Mouse (Mus musculus) gastrocnemius, postnatal 10 days (tissue): ENCODE results near the gene Zbtb8a. TPM values are rescaled to one million over a fixed set of nuclear protein-coding genes. Genes with fewer than 3 reads are reported as not detected.
"Not testable (repeated sequence)": the region's sequence is repeated elsewhere in the genome, so short reads cannot be mapped to it uniquely, and the experiment has no call there.

ENCODE experiments used
- DNase-seq: peaks from one replicate; pipeline ENCODE4 v3.0.0; 2021; ENCODE audit warnings: mixed read lengths
- total RNA-seq, 2 experiments: library from RNA; stranded (reverse); gene quantifications; 2 replicates each; pipeline ENCODE4 v1.2.3; 2021

The Zbtb8a gene
- total RNA-seq, 2 experiments from 2014 or later = 2.9 to 4.7 TPM

DNA sequence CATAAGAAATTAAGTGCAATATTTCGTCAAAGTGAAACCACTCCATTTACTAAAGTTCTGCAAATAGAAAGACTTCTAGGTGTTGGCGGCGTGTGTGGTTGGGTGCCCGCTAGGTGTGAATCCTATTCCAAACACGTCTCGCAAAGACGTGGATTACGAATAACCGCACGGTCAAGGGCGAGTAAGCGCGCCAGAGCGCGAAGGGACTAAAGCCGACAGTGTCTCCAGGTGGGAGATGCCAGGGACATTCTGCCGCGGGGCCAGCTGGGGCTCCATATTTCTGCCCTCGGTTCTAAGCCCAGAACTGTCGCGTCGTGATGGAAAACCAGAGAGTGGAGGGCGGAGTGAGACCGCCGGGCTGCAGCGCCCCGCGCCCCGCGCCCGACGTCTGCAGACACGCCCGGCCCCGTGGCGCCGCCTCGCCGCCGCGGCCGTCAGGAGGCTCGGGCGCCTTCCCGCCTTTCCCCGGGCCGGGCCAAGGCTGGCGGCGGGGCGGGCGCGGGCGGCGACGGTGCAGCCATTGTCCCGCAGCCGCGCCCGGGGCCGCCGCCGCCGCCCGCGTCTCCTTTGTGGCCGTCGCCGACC, 863 bp downstream of the Zbtb8a start:
- DNase-seq = peak; percentile 57

- no peak for DNase-seq
These were observed 2.1 kb downstream of the Zbtb8a start for GRCm38 (mm10) chr4:129375821-129376220.

DNA sequence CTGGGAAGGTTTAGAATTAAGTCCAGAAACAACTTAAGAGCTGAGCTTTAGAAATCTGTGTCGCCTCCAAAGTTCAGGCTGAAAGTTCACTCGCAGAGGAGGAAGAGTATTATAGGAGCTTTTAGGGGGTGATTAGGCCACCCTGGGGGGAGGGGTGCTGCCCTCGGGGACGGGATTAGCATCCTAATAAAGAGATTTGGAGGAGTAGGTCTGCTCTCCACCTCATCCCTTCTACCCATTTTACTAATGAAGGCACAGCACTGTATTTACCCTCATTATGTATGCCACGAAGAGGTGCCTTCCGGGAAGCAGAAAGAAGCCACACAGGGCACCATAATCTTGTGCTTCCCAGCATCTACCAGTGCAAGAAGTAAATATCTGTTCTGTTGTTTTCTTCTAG, 2.9 kb downstream of the Zbtb8a start:
- DNase-seq = no peak

DNA sequence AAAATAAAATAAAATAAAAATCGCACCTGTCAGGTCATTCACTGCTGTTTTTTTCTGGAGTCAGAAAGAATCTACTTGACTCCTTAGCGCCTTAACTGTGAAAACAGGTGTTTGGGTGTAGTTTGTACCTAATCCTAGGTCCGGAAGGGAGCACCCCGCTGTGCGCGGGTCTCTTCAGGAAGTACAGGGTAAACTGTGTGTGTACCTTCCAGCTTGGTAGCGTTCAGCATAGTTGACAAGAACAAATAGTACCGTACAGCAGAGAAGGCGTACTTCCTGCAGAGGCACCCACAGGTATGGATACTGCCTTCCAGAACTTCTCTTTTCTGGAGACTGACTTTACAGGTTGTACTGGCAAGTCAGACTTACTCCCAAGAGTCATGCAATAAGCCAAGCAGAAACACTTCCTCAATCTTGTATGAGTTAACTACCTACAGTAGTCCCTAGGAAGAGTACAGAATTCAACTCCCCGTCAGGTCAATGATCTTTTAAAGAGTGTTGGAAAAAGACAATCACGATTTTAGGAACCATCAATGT, 3.6 kb downstream of the Zbtb8a start:
- no peak for DNase-seq

GRCm38 (mm10) chr4:129373202-129373976, 4.5 kb downstream of the Zbtb8a start:
- no peak for DNase-seq

GRCm38 (mm10) chr4:129371391-129371790, 6.5 kb downstream of the Zbtb8a start:
- DNase-seq = no peak

DNA sequence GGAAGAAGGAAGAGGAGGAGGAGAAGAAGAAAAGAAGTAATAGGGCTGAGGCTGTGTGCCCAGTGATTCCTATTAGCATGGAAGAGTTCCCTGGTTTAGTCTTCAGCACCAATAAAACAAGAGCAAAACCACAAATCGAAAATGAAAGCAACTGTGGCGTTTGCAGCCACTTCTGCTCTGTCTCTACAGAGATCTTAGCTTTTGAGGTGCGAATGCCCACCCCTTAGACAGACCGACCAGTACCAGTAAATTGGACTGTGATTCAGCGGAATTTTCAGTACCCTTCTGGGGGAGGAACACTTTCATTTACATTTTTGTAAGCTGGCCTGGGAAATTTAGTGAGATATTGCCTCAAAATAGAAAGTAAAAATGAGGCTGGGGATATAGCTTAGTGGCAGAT, 12.7 kb downstream of the Zbtb8a start:
- DNase-seq = no peak

GRCm38 (mm10) chr4:129364379-129364778, 13.5 kb downstream of the Zbtb8a start:
- no peak for DNase-seq

GRCm38 (mm10) chr4:129363463-129363862, 14.5 kb downstream of the Zbtb8a start:
- no peak for DNase-seq

DNA sequence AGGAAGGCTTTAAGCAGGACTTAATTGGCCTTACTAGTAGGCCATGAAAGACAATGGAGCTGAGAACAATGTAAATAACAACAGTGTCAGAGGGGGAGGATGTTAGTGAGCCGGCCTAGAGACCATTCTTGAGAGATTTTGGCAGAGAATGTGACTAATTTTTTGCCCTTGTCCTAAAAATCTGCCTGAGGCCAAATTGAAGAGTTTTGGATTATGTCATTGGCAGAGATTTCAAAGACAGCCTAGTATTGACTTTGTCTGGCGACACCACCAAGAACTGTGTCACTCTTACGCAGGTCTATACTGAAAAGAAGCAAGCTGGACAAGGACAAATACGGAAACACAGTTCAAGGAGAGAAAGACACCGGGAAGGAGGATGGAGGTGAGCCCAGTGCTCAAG, 15.1 kb downstream of the Zbtb8a start:
- no peak for DNase-seq

DNA sequence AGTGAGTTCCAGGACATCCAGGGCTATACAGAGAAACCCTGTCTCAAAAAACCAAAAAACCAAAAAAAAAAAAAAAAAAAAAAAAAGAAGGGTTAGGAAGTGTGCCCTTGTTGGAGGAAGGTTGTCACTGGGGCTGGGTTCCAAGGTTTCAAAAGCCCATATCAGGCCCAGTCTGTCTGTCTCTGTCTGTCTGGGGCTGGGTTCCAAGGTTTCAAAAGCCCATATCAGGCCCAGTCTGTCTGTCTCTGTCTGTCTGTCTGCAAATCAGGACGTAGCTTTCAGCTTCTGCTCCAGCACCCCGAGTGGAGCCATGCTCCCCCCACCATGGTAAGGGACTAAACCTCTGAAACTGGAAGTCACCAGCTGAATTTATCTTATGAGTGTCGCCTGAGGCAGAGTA, 15.7 kb downstream of the Zbtb8a start:
- DNase-seq = not testable (repeated sequence)

DNA sequence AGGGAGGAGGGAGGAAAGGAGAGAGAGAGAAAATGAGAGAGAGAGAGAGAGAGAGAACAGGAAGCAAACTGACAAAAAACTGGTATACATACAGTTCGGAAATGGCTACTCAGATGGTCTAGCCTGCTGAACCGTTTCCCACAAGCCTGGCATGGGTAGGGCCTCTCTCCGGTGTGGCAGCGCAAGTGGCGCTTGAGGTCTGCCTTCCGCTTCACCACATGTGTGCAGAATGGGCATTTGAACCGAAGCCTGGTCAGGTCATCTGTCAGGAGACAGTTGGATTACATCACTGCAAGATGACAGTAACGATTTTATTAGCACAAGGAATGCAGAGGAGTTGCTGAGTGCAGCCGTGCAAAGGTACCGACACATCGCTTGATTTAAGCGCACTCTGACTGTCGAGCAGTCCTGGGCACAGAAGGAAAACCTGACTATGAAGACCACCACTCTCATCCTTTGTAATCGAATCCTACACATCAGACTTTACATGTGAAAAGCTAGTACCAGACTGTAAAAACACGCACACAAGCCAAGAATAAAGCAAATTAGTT, 20.2 kb downstream of the Zbtb8a start:
- DNase-seq = no peak

GRCm38 (mm10) chr4:129354236-129354635, 23.7 kb downstream of the Zbtb8a start:
- no peak for DNase-seq

DNA sequence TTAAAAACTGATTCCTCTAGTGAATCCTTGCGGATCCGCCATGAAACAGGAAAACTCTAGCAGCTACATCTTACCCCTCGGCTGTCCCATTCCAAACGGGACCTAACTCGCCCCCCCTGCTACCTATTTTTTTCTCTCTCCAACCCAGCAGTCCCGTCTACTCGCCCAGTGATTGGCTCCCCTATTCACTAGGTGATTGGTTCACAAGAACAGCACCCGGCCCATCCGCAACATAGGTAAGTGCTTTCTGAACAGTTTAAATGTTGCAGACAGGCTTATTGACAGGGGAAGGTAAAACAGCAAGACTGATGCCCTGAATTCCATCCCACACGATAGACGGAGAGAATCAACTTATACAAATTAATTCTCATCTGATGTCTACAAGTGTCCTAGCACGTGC, 24.7 kb downstream of the Zbtb8a start:
- no peak for DNase-seq

DNA sequence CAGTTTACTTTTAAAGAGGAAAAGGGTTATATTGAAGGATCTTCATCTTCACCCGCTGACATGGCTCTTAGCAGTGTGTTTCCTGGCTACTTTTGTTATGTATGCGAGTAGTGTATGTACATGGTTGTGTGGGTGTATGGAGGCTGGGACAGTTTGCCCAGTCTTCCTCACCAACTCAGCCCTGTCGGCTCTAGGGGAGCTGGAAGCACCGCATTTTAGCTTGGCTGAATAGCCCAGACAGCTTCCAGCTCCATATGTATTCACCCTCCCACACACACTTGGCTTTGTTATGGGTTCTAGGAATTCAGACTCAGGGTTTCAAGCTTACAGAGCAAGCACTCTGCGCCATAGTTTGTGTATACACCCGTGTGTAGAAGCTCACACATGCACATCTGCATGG, 26.8 kb downstream of the Zbtb8a start:
- no peak for DNase-seq

DNA sequence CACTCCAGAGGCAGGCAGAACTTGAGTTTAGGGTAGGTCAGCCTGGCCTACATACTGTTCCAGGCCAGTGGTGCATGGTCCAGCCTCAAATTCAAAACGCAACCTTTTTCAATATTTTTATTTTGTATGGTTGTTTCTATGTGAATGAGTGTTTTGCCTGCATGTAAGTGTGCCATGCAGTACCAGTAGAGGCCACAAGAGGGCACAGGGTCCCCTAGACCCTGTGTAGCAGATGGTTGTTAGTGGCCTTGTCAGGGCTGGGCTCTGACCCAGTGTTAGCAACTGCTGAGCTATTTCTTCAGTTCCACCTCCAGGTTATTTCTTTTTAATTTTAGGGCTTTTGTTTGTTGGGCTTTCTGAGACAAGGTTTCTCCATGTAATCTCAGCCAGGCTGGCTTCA, 27.3 kb downstream of the Zbtb8a start:
- DNase-seq = peak; percentile 88

DNA sequence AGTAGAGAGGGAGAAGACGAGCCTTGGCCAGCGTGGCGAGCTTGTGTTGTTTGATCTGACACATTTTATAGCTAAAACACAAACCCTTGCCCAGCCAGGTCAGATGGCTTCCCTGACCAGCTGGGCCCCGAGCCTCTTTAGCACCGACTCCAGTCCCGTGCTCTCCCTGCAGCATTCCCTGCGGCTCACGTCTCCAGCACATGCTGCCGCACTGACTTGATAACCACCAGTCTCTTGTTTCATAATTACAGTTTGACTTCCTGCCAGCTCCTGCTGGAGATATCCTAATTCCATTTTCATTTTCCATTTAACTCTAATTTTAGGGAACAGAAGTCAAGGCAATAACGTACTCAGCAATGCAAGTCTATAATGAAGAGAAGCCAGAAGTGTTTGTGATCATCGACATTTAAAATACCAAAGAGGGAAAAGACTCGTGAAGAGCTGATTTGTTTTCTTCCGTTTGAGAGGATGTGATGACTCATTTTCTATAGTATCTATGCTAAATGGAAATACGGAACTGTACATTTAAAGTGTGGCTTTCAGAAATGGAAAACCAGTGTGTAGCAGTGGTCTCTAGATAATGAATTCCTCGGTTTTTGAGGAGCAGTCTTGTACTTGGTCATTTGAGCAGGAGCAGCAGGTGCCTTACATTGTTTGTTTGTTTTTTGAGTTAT, 31.3 kb downstream of the Zbtb8a start:
- DNase-seq = no peak

DNA sequence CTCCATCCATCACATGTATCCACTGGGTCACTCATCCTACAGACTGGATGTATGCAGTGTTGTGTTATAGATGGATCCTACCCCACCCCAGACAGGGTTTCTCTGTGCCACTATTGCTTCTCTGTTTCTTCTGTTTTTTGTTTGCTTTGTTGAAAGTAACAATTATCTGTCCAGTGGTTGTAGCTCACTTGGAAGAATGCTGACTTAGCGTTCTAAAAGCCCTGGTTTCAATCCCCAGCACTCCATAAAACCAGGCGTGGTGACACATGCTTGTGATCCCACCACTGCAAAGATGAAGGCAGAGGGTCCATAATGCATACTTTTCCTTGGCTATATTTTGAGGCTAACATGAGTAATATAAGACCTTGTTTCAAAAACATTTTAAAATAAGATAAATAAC, 35.2 kb downstream of the Zbtb8a start:
- DNase-seq = no peak

GRCm38 (mm10) chr4:129341888-129342287, 36.0 kb downstream of the Zbtb8a start:
- no peak for DNase-seq

DNA sequence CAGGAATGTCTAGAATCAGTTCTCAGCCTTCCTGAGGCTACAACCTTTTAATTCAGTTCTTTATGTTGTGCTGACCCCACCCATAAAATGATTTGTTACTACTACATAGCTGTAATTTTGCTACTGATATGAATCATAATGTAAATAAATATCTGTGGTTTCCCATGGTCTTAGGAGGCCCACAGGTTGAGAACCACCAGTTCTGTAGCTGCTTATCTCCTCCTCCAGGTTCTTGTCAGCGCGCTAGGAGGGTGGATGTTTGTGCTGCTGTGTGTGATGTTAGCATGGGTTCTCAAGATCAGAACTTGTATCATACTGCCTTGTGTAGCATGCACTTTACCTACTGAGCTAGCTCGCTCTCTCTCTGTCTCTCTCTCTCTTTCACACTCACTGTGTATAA, 38.2 kb downstream of the Zbtb8a start:
- DNase-seq = no peak

DNA sequence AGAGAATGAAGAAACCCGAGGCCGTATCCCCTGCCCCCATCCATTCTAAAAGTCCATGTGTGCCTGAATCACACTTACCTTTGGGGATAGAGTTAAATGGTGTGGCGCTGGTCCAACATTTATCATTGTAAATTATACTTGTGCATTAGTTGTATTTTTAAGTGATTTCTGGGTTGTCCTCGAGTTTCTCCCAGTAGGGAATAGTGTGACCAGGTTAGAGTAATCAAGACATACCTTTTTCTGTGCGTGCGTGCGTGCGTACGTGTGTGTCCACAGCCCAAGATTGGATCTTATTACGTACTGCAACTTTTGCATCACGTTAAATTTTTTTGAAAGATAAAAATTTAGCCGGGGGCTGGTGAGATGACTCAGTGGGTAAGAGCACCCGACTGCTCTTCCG, 41.6 kb downstream of the Zbtb8a start:
- no peak for DNase-seq

- DNase-seq = peak; percentile 96
These were observed 42.5 kb downstream of the Zbtb8a start, which contains the start of the genes Rbbp4 and Zbtb8os for GRCm38 (mm10) chr4:129335216-129336074. Gene Rbbp4, minus strand, starts transcription at chr4:129335370. Gene Zbtb8os, plus strand, starts transcription at chr4:129335695.
